Comparison of ENCODE assay signal across 15 mouse cellular contexts in the genomic region with DNA sequence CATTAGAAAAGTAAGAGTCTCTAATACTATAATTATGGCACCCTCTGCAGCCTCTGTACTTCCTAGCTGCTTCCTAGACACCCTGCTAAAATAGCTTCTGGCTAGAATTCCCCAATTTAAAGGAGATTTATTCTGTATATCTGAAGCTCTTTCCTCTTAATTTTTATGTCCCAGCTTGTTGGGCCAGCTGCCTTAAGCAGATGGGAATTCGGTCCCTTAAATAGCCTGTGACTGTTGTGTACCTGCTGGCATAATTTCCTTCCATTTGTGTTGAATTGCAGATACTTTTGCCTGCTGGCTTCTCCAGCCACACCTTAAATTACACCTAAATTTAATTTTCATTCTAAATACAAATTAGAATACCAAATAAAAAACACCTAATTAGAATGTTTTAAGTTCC.
"Had no signal": no experiment of that assay in that cellular context is flagged by ENCODE, and none has a peak within 500 bp of the region (broad histone marks: within the 10 kb centered on the region; RNA-seq: fewer than 3 reads in every experiment).

No protein-coding gene starts in this region.

- H3K27ac ChIP-seq: intestine, embryonic 15.5 days; left cerebral cortex, adult 2 months; liver, embryonic 13.5 days; stomach, postnatal 0 days had no signal

- ATAC-seq: intestine, embryonic 15.5 days had no signal

- H3K4me1 ChIP-seq: intestine, embryonic 15.5 days; liver, embryonic 13.5 days had no signal

- H3K9ac ChIP-seq: intestine, embryonic 15.5 days; liver, embryonic 13.5 days had no signal

- H3K4me2 ChIP-seq: intestine, embryonic 15.5 days; liver, embryonic 13.5 days; midbrain, embryonic 11.5 days had no signal

- H3K36me3 ChIP-seq: intestine, embryonic 15.5 days; liver, embryonic 13.5 days had no signal

- DNase-seq: kidney, adult 11 months; kidney, adult 9 months; kidney, postnatal 14 days; kidney, postnatal 4 days; liver, embryonic 13.5 days; lung, adult 2 months; lung, postnatal 14 days; lung, postnatal 4 days; midbrain, embryonic 14.5 days; right cerebral cortex, postnatal 4 days; thymus, postnatal 25 days had no signal

- H3K9me3 ChIP-seq: intestine, embryonic 15.5 days; liver, embryonic 13.5 days had no signal

- H3K27me3 ChIP-seq: intestine, embryonic 15.5 days; liver, embryonic 13.5 days had no signal

- H3K4me3 ChIP-seq: intestine, embryonic 15.5 days; left cerebral cortex, adult 2 months; liver, embryonic 13.5 days had no signal
